Mouse (Mus musculus) testis, adult 2 months (tissue): ENCODE results near the gene Palm2.
"Not testable (repeated sequence)": the region's sequence is repeated elsewhere in the genome, so short reads cannot be mapped to it uniquely, and the experiment has no call there.

Source experiments
- CTCF ChIP-seq: fragments of 200-500 bp; IDR thresholded peaks from 2 replicates; pipeline ENCODE4 v1.5.1; 2012; ENCODE audit warnings: low read depth, mild to moderate bottlenecking, inconsistent platforms, low read length, moderate library complexity; ENCODE audit not compliant: control insufficient read depth, insufficient read depth, insufficient replicate concordance
- POLR2A ChIP-seq: fragments of 200-500 bp; IDR thresholded peaks from 2 replicates; pipeline ENCODE4 v1.6.1; 2012; ENCODE audit warnings: low read depth, mild to moderate bottlenecking, inconsistent platforms, low read length, moderate library complexity; ENCODE audit not compliant: control insufficient read depth

DNA sequence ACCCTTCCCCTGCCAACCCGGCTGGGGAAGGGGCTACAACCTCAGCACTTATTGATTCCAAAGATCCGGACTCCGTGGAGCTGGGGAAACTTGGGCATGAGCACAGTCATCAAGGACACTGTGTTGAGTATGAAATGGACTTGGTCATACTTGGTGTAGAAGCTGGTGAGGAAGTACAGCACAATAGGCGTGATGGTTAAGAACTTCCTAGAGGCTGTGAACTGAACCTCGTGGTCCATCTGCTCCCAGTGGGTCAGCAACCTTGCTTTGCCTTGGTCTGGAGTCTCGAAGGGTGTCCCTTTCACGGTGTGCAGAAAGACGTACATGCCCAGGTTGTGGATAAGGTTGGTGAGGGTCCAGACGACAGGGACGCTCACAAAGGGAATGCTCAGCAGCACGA lies 20.4 kb upstream of the Palm2 start:
- not testable (repeated sequence) for TF ChIP-seq CTCF, POLR2A
